Mouse (Mus musculus) midbrain, embryonic 16.5 days (tissue): ENCODE data around the gene Sorcs2. TPM values are rescaled to one million over a fixed set of nuclear protein-coding genes. Genes with fewer than 3 reads are reported as not detected.

Experiments used
- ATAC-seq: fragments of 200-750 bp; cut with Nextera tagmentation; 2 replicates; pipeline ENCODE4 v1.8.0; 2017; ENCODE audit warnings: moderate TSS enrichment
- H3K27ac ChIP-seq: fragments of 300-500 bp; sonication (generic); 2 replicates; pipeline ENCODE4 v1.5.1; 2014; ENCODE audit warnings: mild to moderate bottlenecking, low read length, mixed read lengths
- H3K27me3 ChIP-seq: fragments of 300-500 bp; sonication (generic); 2 replicates; pipeline ENCODE4 v1.6.1; 2014; ENCODE audit warnings: low read depth, low read length, mixed read lengths; ENCODE audit not compliant: control insufficient read depth, insufficient read depth
- H3K36me3 ChIP-seq: fragments of 300-500 bp; sonication (generic); 2 replicates; pipeline ENCODE4 v1.6.1; 2014; ENCODE audit warnings: mild to moderate bottlenecking, low read length, moderate library complexity, mixed read lengths; ENCODE audit not compliant: control insufficient read depth, insufficient read depth
- H3K4me1 ChIP-seq: fragments of 300-500 bp; sonication (generic); 2 replicates; pipeline ENCODE4 v1.6.1; 2014; ENCODE audit warnings: mild to moderate bottlenecking, low read length, mixed read lengths; ENCODE audit not compliant: control insufficient read depth, insufficient read depth
- H3K4me2 ChIP-seq: fragments of 300-500 bp; sonication (generic); 2 replicates; pipeline ENCODE4 v1.6.1; 2014; ENCODE audit warnings: mild to moderate bottlenecking, low read length, mixed read lengths
- H3K4me3 ChIP-seq: fragments of 300-500 bp; sonication (generic); 2 replicates; pipeline ENCODE4 v1.5.1; 2014; ENCODE audit warnings: low read depth, mild to moderate bottlenecking, low read length, moderate library complexity, mixed read lengths
- H3K9ac ChIP-seq: fragments of 300-500 bp; sonication (generic); 2 replicates; pipeline ENCODE4 v1.6.1; 2014; ENCODE audit warnings: low read depth, low read length, mixed read lengths
- H3K9me3 ChIP-seq: fragments of 300-500 bp; sonication (generic); replicated peaks from 2 replicates; pipeline ENCODE4 v1.6.1; 2014; ENCODE audit warnings: mild to moderate bottlenecking, low read length, mixed read lengths; ENCODE audit not compliant: control insufficient read depth, poor library complexity, severe bottlenecking
- WGBS: fragments of 180-500 bp; shearing (Covaris S2); extraction: QIAGEN DNeasy Blood & Tissue Kit; methylation state at CpG from one replicate; pipeline ENCODE4 v1.1.7; 2014; 5-methylcytosine and 5-hydroxymethylcytosine counted together
- polyA plus RNA-seq: library from polyadenylated mRNA; unstranded; fragments of >200 nt; fragmentation: Nextera tagmentation; extraction: Ambion mirVana; gene quantifications from 2 replicates; pipeline ENCODE4 v1.2.1, GENCODE M21; 2015

Sorcs2 gene
- polyA plus RNA-seq, 1 experiment from 2014 or later = 21.3 TPM

DNA sequence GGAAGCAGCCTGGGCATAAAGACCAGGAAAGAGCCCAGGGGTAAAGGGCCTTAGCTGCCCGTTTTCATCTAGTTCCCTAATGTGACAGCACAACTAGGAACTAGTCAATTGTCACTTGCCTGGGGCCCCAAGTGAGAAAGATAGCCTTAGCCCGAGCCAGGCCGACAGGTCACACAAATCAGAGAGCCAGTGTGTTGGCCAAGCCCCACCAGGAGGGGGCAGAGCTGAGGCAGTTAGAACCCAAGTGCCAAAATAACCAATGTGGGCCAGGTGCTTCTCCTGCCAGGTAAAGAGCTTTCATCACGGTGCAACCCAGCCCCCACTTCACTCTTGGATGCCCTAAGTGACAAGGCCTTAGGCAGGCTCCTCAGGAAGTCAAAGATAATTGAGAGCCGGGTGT lies 106.7 kb downstream of the Sorcs2 start:
- no peak overlapping the region for H3K4me3 ChIP-seq
- no peak overlapping the region for H3K9ac ChIP-seq
- 51% methylated on average over 5 of the region's 5 CpGs for WGBS
- no peak overlapping the region for H3K27ac ChIP-seq
- H3K4me2 ChIP-seq = no peak overlapping the region
- H3K4me1 ChIP-seq = peaks cover 7% of the 10 kb centered on the region
- H3K27me3 ChIP-seq = no peaks in the 10 kb centered on the region
- H3K36me3 ChIP-seq = no peaks in the 10 kb centered on the region
- ATAC-seq = no peak
- no peaks in the 10 kb centered on the region for H3K9me3 ChIP-seq

DNA sequence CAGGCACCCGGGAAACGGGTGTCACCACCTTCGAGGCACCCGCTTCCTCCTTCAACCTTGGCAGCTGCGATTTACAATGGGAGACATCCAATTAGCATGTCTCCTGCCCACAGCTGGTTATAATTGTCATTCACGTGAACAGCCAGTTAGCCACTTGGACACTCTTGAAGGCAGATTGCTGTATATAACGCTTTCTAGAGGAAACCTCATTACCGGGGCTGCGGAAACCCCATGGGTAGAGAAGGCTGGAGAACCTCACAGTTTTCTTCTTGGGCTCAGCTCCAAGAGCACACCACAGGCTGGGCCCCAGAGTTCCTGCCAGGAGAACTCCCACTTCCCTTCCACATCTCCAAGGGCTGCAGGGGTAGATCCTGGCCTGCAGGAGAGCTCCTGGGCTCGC lies 112.5 kb downstream of the Sorcs2 start:
- no peak for ATAC-seq
- peaks cover 23% of the 10 kb centered on the region for H3K4me1 ChIP-seq
- H3K27ac ChIP-seq = no peak overlapping the region
- H3K4me3 ChIP-seq = no peak overlapping the region
- H3K9me3 ChIP-seq = no peaks in the 10 kb centered on the region
- no peaks in the 10 kb centered on the region for H3K36me3 ChIP-seq
- 39% methylated on average over 10 of the region's 10 CpGs for WGBS
- H3K4me2 ChIP-seq = no peak overlapping the region
- no peaks in the 10 kb centered on the region for H3K27me3 ChIP-seq
- no peak overlapping the region for H3K9ac ChIP-seq

DNA sequence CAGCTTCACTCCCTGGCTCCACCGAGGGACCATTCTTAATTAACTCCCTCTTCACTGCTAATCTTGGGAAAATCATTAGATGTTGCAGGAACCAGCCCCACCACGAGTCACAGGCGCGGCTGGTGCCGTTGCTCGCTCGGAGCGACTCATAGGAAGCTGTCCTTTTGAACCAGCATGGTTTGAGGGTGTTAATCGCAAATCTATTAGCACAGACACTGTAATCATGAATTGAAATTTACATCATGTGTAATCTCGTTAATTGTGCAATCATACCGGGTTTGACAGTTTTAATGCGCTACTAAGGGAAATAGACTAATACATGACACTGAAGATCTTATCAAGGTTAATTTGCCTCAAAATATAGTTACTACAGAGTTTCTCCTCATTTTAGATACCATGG lies 118.0 kb downstream of the Sorcs2 start:
- Histone ChIP-seq H3K27ac (no peak overlapping the region), H3K27me3 (no peaks in the 10 kb centered on the region), H3K4me1 (peaks cover 18% of the 10 kb centered on the region), H3K9ac (no peak overlapping the region), H3K4me3 (no peak overlapping the region), H3K4me2 (no peak overlapping the region), H3K9me3 (no peaks in the 10 kb centered on the region), H3K36me3 (no peaks in the 10 kb centered on the region)
- ATAC-seq = no peak
- WGBS = 50% methylated on average over 12 of the region's 12 CpGs

DNA sequence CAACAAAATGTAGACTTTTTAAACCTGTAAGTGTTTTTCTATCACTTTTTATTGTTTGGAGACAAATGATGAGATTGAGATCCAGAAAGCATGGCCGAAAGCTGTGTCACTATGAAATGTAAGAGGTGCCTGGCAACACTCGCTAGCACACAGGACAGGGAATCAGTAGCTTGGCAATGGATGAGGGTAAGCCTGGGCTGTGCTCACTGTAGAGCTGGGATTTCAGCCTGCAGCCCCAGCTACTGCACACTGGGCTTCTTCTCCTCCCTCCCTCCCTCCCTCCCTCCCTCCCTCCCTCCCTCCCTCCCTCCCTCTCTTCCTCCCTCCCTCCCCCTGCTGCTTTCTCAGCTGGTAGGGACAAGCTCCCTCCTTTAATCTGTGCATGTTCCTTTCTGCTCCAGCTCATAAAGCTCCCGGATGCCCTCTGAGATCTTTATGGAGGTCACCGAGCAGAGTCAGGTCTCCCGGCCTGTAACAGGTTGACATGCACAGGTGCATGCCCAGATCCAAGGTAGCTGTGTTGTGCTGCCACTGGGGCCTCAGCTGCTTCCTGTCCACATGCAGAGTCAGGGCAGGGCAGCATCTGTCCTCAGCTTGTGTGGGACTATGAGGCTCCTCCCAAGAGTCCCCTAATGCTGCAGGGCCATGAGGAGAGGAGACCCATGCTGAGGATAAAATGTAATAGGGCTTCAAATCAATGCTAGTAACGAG lies 123.1 kb downstream of the Sorcs2 start:
- peak; percentile 67; the same call in 1 of the 2 replicates for ATAC-seq
- H3K4me2 ChIP-seq = no peak overlapping the region
- no peaks in the 10 kb centered on the region; the same call in 1 of the 2 replicates for H3K9me3 ChIP-seq
- no peak overlapping the region for H3K4me3 ChIP-seq
- H3K27ac ChIP-seq = no peak overlapping the region
- H3K9ac ChIP-seq = no peak overlapping the region
- no peaks in the 10 kb centered on the region for H3K27me3 ChIP-seq
- peaks cover 9% of the 10 kb centered on the region for H3K4me1 ChIP-seq
- no peaks in the 10 kb centered on the region for H3K36me3 ChIP-seq
- 55% methylated on average over 6 of the region's 6 CpGs for WGBS

DNA sequence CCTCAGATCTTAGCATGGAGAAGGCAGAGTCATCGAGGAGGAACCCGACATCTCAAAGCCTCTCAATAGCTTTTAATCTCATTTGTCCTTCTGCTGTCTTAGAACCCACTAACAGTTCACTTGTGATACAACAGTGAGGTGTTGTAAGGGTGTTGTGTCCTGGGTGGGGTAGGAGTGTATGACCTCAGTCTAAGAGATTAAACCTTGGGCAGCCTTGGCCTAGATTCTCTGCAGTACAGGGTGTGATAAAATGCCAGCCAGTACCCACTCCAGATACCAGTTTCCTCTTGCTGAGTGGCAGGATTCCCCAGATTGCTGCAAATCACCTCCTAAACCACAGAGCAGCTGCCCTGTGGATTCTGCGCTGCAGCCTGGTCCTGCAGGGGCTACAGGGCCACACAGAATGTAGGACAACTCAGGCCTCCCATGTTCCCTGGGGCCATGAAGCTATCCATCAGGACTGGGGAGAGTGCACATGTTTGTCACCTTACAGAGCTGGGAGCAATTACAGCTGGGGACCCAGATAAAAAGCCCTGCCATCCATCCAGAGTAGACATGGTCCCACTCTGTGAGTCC lies 130.7 kb downstream of the Sorcs2 start:
- Histone ChIP-seq H3K36me3 (no peaks in the 10 kb centered on the region), H3K27ac (no peak overlapping the region), H3K9me3 (no peaks in the 10 kb centered on the region; the same call in 1 of the 2 replicates), H3K9ac (no peak overlapping the region), H3K4me3 (no peak overlapping the region), H3K27me3 (no peaks in the 10 kb centered on the region), H3K4me2 (no peak overlapping the region), H3K4me1 (no peaks in the 10 kb centered on the region)
- 83% methylated on average over 3 of the region's 3 CpGs for WGBS
- no peak for ATAC-seq

DNA sequence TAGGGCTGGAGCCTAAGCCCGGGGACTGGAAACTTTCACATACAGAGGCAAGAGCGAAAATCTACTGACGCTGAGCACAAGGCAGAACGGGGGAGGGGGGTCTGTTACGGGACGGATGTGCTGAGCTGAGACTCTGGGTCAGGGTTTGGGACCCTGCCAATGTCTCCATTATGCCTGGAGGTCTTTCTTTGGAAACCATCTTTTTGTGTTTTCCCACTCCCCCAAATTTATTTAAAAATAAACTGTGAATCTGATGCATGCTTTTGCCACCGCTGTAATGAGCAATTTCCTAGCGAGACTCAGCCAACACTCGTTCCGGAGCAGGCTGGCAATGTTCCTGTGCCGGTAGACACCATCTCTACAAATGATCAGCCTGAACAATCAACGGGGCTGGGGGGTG lies 137.1 kb downstream of the Sorcs2 start:
- Histone ChIP-seq H3K4me2 (no peak overlapping the region), H3K27ac (no peak overlapping the region), H3K36me3 (no peaks in the 10 kb centered on the region), H3K9me3 (no peaks in the 10 kb centered on the region), H3K9ac (no peak overlapping the region), H3K4me1 (peaks cover 26% of the 10 kb centered on the region), H3K4me3 (no peak overlapping the region), H3K27me3 (no peaks in the 10 kb centered on the region)
- no peak for ATAC-seq
- 62% methylated on average over 12 of the region's 12 CpGs for WGBS

DNA sequence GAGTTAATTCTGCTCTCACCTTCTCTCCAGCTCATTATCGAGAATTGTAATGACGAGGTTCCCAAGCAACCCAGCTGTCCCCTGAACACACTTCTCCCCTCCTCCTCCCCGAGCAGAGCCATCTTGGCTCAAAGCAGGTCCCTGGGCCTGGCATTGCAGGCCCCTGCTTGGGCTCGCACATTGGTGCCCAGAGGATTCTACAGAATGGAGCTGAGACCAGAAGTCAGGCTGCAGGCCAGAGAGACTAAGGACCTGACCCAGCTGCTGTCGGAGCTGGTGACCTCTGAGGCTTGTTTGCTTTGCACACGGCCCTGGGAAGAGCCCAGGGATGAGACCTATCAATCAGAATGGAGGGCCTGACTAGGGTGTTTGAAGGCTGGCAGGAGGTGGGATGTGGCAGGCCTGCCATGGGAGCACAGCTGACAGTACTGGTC lies 138.2 kb downstream of the Sorcs2 start:
- WGBS = 41% methylated on average over 6 of the region's 6 CpGs
- Histone ChIP-seq H3K4me1 (peaks cover 26% of the 10 kb centered on the region), H3K27ac (no peak overlapping the region), H3K4me2 (no peak overlapping the region), H3K9me3 (no peaks in the 10 kb centered on the region), H3K36me3 (no peaks in the 10 kb centered on the region), H3K9ac (no peak overlapping the region), H3K27me3 (no peaks in the 10 kb centered on the region), H3K4me3 (no peak overlapping the region)
- no peak for ATAC-seq

DNA sequence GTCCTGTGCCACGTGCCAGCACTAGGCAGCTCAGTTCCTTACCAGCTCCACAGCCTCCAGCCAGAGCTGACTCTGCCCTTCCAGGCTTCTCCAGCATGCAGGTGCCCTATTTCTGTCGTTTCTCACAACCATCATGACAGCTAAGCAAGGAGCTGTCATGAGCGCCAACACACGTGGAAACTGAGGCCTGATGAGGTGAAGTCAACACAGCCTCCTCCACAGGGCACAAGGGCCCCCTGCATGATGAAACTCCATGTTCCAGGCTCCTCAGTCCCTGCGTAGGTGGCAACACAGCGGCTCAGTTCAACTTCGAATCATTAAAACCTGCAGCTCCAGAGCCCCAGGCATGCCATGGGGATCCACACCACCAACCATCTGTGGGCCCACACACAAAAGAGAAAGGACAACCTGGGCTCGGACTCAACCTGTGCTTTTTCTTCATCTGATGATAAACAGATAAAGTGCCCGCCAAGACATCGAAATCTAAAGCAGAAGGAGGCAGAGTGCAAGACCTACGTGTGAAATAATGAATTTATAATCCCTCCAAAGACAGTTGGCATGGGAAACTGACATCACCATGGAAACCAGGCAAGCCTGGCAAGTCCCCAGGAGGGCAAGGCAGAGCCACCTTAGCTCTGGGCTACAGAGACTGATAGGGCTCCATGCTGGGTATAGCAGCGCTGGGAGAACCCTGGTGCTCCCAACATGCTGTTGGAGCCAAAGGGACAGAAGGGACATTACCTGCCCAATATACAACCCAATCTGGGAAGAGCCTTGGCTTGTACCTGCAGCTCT lies 139.4 kb downstream of the Sorcs2 start:
- H3K36me3 ChIP-seq = no peaks in the 10 kb centered on the region
- no peak overlapping the region for H3K4me2 ChIP-seq
- ATAC-seq = peak; percentile 29; the same call in 1 of the 2 replicates
- no peaks in the 10 kb centered on the region for H3K9me3 ChIP-seq
- H3K9ac ChIP-seq = no peak overlapping the region
- 73% methylated on average over 12 of the region's 12 CpGs for WGBS
- peaks cover 26% of the 10 kb centered on the region for H3K4me1 ChIP-seq
- H3K27me3 ChIP-seq = no peaks in the 10 kb centered on the region
- peak overlapping the region; percentile 54; the same call in 1 of the 2 replicates for H3K27ac ChIP-seq
- no peak overlapping the region for H3K4me3 ChIP-seq

DNA sequence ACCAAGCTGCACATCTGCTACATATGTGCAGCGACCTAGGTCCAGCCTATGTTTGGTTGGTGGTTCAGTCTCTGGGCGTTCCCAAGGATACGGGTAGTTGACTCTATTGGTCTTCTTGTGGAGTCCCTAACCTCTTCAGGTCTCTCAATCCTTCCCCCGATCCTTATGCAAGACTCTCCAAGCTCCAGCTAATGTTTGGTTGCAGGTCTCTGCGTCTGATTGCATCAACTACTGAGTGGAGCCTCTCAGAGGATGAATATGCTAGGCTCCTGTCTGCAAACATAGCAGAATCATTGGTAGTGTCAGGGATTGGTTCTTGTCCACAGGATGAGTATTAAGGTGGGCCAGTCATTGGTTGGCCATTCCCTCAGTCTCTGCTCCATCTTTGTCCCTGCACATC lies 140.9 kb downstream of the Sorcs2 start:
- Histone ChIP-seq H3K27me3 (no peaks in the 10 kb centered on the region), H3K4me3 (no peak overlapping the region), H3K27ac (no peak overlapping the region), H3K4me2 (no peak overlapping the region), H3K4me1 (peaks cover 26% of the 10 kb centered on the region), H3K9ac (no peak overlapping the region), H3K9me3 (no peaks in the 10 kb centered on the region), H3K36me3 (no peaks in the 10 kb centered on the region)
- ATAC-seq = no peak
- WGBS = 92% methylated on average over 5 of the region's 5 CpGs
